Mouse (Mus musculus) limb, embryonic 14.5 days (tissue): ENCODE measurements around the gene Ugt1a6a. TPM values are rescaled to one million over a fixed set of nuclear protein-coding genes. Genes with fewer than 3 reads are reported as not detected.

ENCODE experiments used
- ATAC-seq: fragments of 200-750 bp; cut with Nextera tagmentation; 2 replicates; pipeline ENCODE4 v1.8.0; 2017; ENCODE audit warnings: low read depth, moderate number of reproducible peaks, moderate TSS enrichment; ENCODE audit not compliant: low FRiP score
- DNase-seq: peaks from one replicate; pipeline ENCODE4 v3.0.0-alpha.2; 2015; ENCODE audit warnings: low spot score
- H3K27ac ChIP-seq: fragments of 300-500 bp; sonication (generic); replicated peaks from 2 replicates; pipeline ENCODE4 v1.5.1; 2014; ENCODE audit warnings: low read depth, mild to moderate bottlenecking, low read length, moderate library complexity, mixed read lengths
- H3K27me3 ChIP-seq: fragments of 300-500 bp; sonication (generic); 2 replicates; pipeline ENCODE4 v1.6.1; 2014; ENCODE audit warnings: low read length, mixed read lengths; ENCODE audit not compliant: control insufficient read depth, insufficient read depth
- H3K36me3 ChIP-seq: fragments of 300-500 bp; sonication (generic); 2 replicates; pipeline ENCODE4 v1.6.1; 2014; ENCODE audit warnings: mild to moderate bottlenecking, low read length, moderate library complexity, mixed read lengths; ENCODE audit not compliant: control insufficient read depth, insufficient read depth
- H3K4me1 ChIP-seq: fragments of 300-500 bp; sonication (generic); 2 replicates; pipeline ENCODE4 v1.6.1; 2014; ENCODE audit warnings: antibody characterized with exemption, low read length, mixed read lengths; ENCODE audit not compliant: control insufficient read depth, insufficient read depth
- H3K4me2 ChIP-seq: fragments of 300-500 bp; sonication (generic); replicated peaks from 2 replicates; pipeline ENCODE4 v1.6.1; 2014; ENCODE audit warnings: low read depth, mild to moderate bottlenecking, low read length, moderate library complexity; ENCODE audit not compliant: severe bottlenecking
- H3K4me3 ChIP-seq: fragments of 300-500 bp; sonication (generic); replicated peaks from 2 replicates; pipeline ENCODE4 v1.5.1; 2014; ENCODE audit warnings: low read length
- H3K9ac ChIP-seq: fragments of 300-500 bp; sonication (generic); 2 replicates; pipeline ENCODE4 v1.6.1; 2014; ENCODE audit warnings: mild to moderate bottlenecking, low read depth, low read length, moderate library complexity; ENCODE audit not compliant: severe bottlenecking
- H3K9me3 ChIP-seq: fragments of 300-500 bp; sonication (generic); 2 replicates; pipeline ENCODE4 v1.6.1; 2016; ENCODE audit warnings: low read length; ENCODE audit not compliant: control insufficient read depth
- POLR2A ChIP-seq: fragments of 200-500 bp; IDR thresholded peaks from 2 replicates; pipeline ENCODE4 v1.8.0; 2012; ENCODE audit warnings: inconsistent platforms, mild to moderate bottlenecking, moderate library complexity, borderline replicate concordance; ENCODE audit not compliant: insufficient read depth, insufficient read length; ENCODE audit errors: extremely low read depth
- WGBS: fragments of 180-500 bp; shearing (Covaris S2); extraction: QIAGEN DNeasy Blood & Tissue Kit; methylation state at CpG from one replicate; pipeline ENCODE4 v1.1.7; 2014; 5-methylcytosine and 5-hydroxymethylcytosine counted together
- polyA plus RNA-seq, 2 experiments: library from polyadenylated mRNA; depleted of rRNA in 1 of 2; stranded (reverse) in 1 of 2; unstranded in 1 of 2; fragments of >200 nt; fragmentation: Nextera tagmentation in 1 of 2; extraction: Ambion mirVana in 1 of 2; gene quantifications; 2 replicates each; pipeline versions ENCODE4 v1.2.1 to v1.2.3; 2012 to 2014

Gene Ugt1a6a
- polyA plus RNA-seq, 2 experiments, result 2.3 to 5.4 TPM

DNA sequence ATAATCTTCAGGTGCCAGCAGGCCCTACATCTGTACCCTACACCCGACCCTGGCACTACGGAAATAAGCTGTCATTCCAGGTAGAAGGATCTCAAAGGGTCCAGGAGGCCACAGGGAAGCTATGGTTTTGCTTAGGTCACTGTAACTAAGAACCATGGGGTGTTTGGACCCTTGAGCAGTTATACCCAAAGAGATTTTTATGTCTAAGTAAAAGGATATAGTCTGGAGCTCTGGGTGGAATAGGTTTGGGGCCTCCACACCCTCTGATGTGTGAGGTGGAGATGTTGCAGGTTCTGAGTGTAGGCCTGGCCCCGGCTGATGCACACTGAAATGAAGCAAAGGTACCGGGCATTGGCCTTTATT, 99.6 kb downstream of the Ugt1a6a start:
- TF ChIP-seq POLR2A, result no peak

DNA sequence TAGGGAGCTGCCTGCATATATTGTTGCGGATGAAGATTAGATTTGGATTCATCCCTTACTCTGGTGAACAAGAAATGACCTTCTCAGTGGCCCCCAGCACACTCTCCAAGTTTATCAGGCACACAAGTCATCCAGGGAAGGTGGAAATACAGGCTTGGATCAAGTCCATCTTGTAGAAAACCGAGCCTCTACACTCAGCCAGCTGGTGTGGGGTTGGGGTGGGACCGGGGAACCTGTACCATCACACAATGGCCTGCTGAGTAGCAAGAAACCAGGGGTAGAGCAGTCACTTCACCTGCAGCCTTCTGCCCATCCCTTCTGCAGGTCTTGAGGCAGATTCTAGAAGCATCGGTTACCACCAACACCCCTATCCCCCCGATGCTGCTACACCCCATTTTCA, 100.0 kb downstream of the Ugt1a6a start:
- 40% methylated on average over 5 of the region's 5 CpGs for WGBS

More for the DNA sequence above, 99.6 kb downstream of the Ugt1a6a start:
- DNase-seq, result no peak
- 59% methylated on average over 4 of the region's 4 CpGs for WGBS
- peaks cover 96% of the 10 kb centered on the region for H3K9me3 ChIP-seq
- ATAC-seq, result no peak
- no peaks in the 10 kb centered on the region for H3K36me3 ChIP-seq
- H3K4me3 ChIP-seq, result no peak overlapping the region
- H3K4me2 ChIP-seq, result no peak overlapping the region
- H3K4me1 ChIP-seq, result no peaks in the 10 kb centered on the region
- H3K27me3 ChIP-seq, result no peaks in the 10 kb centered on the region
- H3K27ac ChIP-seq, result no peak overlapping the region
- no peak overlapping the region for H3K9ac ChIP-seq

DNA sequence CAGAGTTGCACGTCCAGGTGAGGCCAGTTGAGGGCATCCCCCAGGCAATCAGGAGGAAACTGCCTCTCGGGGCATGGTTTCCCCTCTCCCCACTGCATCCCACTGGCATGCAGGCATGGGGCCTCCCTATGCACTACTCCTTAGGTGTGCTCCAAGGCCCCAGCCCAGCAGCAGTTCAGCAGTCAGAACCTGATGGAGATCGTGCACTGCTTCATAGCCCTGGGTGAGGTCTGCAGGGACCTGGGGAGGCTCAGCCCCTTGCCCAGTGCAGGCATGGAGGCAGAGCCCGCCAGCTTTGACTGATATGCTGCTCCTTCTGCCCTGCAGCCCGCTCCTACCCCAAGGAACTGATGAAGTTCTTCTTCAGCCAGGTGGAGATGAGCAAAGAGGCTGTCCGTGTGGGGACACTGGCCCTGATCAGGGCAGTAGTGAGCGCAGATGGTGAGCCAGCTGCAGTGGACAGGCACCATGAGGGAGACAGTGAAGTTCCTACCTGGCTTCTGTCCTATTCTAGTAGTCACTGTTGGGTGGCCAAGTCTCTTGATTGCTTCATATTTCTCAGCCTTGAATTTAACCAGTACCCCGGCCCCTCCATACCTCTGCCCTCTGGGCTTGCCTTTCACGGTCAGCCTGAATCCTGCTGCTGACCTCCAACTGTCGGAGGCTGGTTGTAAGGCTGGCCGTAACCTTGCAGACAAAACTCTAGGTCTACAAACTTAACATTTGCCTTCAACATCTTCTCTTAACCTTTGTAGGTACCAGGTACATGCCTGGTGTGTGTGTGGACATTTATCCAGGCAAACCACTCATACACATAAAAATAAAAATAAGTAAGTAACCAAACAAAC, 100.7 kb downstream of the Ugt1a6a start:
- peaks cover 96% of the 10 kb centered on the region for H3K9me3 ChIP-seq

More for the DNA sequence above, 100.0 kb downstream of the Ugt1a6a start:
- Histone ChIP-seq H3K4me1 (no peaks in the 10 kb centered on the region), H3K4me2 (no peak overlapping the region), H3K27ac (no peak overlapping the region), H3K27me3 (no peaks in the 10 kb centered on the region), H3K9me3 (peaks cover 96% of the 10 kb centered on the region), H3K9ac (no peak overlapping the region), H3K36me3 (no peaks in the 10 kb centered on the region), H3K4me3 (no peak overlapping the region)
- ATAC-seq, result no peak
- no peak for DNase-seq
- TF ChIP-seq POLR2A, result no peak

DNA sequence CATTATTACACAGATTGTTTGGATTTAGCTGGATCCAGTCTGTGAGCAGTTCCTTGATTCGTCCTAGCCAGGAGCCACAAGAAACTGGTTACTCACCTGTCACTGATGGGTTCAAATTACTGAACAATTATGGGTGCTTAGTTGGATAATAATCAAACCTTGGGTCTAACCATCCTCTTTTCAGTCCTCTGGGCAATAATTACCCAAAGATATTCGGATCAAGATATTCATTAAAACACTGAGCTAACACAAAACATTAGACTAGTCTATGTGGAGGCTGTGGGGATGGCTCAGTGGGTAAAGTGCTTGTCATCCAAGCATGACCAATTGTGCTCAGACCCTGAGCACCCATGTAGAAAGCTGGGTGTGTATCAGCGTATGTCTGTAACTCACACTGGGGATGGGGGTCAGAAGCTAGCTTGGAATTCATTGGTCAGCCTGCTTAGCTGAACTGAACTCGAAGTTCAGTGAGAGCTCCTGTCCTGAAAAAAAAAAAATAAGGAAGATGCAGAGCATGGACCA, 101.3 kb downstream of the Ugt1a6a start:
- TF ChIP-seq POLR2A, result no peak
- Histone ChIP-seq H3K4me1 (no peaks in the 10 kb centered on the region), H3K4me3 (no peak overlapping the region), H3K9ac (no peak overlapping the region), H3K27me3 (no peaks in the 10 kb centered on the region), H3K9me3 (peaks cover 96% of the 10 kb centered on the region), H3K27ac (no peak overlapping the region), H3K36me3 (no peaks in the 10 kb centered on the region), H3K4me2 (no peak overlapping the region)
- no peak for DNase-seq
- WGBS, result 62% methylated on average over 4 of the region's 4 CpGs
- no peak for ATAC-seq

More for the DNA sequence above, 100.7 kb downstream of the Ugt1a6a start:
- no peak for ATAC-seq
- no peak overlapping the region for H3K4me3 ChIP-seq
- TF ChIP-seq POLR2A, result no peak
- H3K4me1 ChIP-seq, result no peaks in the 10 kb centered on the region
- H3K9ac ChIP-seq, result no peak overlapping the region
- H3K27me3 ChIP-seq, result no peaks in the 10 kb centered on the region
- DNase-seq, result no peak
- H3K27ac ChIP-seq, result no peak overlapping the region
- H3K36me3 ChIP-seq, result no peaks in the 10 kb centered on the region
- H3K4me2 ChIP-seq, result no peak overlapping the region
- WGBS, result 63% methylated on average over 11 of the region's 11 CpGs

DNA sequence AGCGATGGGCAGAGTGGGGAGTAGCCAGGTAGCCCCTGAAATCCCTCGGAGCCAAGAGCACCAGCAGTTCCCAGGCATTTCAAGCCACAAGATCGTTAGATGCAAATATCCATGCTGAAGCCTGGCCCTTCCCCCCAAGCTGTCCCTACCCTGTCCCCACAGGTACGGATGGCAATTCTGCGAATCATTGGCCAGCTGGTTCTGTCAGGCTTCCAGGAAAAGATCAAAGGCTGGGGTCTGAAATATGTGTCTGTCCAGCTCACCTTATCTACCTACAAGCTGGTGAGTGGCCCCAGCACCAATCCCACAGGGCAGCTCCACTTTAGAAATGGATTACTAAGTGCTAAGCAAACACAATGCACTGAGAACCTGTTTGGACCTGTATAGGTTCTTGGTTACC, 102.7 kb downstream of the Ugt1a6a start:
- Histone ChIP-seq H3K4me3 (no peak overlapping the region), H3K4me1 (no peaks in the 10 kb centered on the region), H3K27ac (no peak overlapping the region), H3K4me2 (no peak overlapping the region), H3K9ac (no peak overlapping the region), H3K9me3 (peaks cover 95% of the 10 kb centered on the region), H3K27me3 (no peaks in the 10 kb centered on the region), H3K36me3 (no peaks in the 10 kb centered on the region)
- ATAC-seq, result no peak
- 79% methylated on average over 5 of the region's 5 CpGs for WGBS
- no peak for DNase-seq
- TF ChIP-seq POLR2A, result no peak
